Mouse (Mus musculus): ENCODE measurements around the gene Kdm4b.

- TF ChIP-seq EP300 (optimal IDR thresholded peaks at IDR 0.05) (no peak), CTCF (IDR thresholded peaks at IDR 0.05; ENCODE audit: low read depth) (no peak)
These were observed 1.4 kb upstream of the Kdm4b start for GRCm38 (mm10) chr17:56324419-56324818.
